Mouse (Mus musculus) right cerebral cortex, postnatal 14 days (tissue): ENCODE measurements around the gene C1ql1.
"Not testable (repeated sequence)": the region's sequence is repeated elsewhere in the genome, so short reads cannot be mapped to it uniquely, and the experiment has no call there.

Experiments used
- DNase-seq: peaks from one replicate; pipeline ENCODE4 v3.0.0; 2022

C1ql1 gene

GRCm38 (mm10) chr11:102946265-102946991 lies at the start of gene C1ql1:
TSS of gene C1ql1 (minus strand) at chr11:102946688.
- DNase-seq = peak; percentile 67

GRCm38 (mm10) chr11:102994952-102995351 lies 48.5 kb upstream of the C1ql1 start:
- DNase-seq = no peak

GRCm38 (mm10) chr11:102993420-102994029 lies 47.0 kb upstream of the C1ql1 start:
- no peak for DNase-seq

- DNase-seq = peak; percentile 82
Measured at GRCm38 (mm10) chr11:102992940-102993339, 46.5 kb upstream of the C1ql1 start.

GRCm38 (mm10) chr11:102991681-102992080 lies 45.2 kb upstream of the C1ql1 start:
- no peak for DNase-seq

- peak; percentile 52 for DNase-seq
Measured at GRCm38 (mm10) chr11:102990152-102990663, 43.7 kb upstream of the C1ql1 start.

- no peak for DNase-seq
Measured at GRCm38 (mm10) chr11:102989641-102990151, 43.2 kb upstream of the C1ql1 start.

- no peak for DNase-seq
Measured at GRCm38 (mm10) chr11:102985160-102985559, 38.7 kb upstream of the C1ql1 start.

GRCm38 (mm10) chr11:102984615-102985014 lies 38.1 kb upstream of the C1ql1 start:
- no peak for DNase-seq

GRCm38 (mm10) chr11:102984086-102984485 lies 37.6 kb upstream of the C1ql1 start:
- DNase-seq = no peak

- no peak for DNase-seq
Measured at GRCm38 (mm10) chr11:102981151-102981890, 34.8 kb upstream of the C1ql1 start.

GRCm38 (mm10) chr11:102978052-102978666 lies 31.7 kb upstream of the C1ql1 start:
- DNase-seq = no peak

GRCm38 (mm10) chr11:102975966-102976365 lies 29.5 kb upstream of the C1ql1 start:
- DNase-seq = not testable (repeated sequence)

- DNase-seq = no peak
Measured at GRCm38 (mm10) chr11:102972326-102972725, 25.8 kb upstream of the C1ql1 start.

- DNase-seq = no peak
Measured at GRCm38 (mm10) chr11:102971604-102972003, 25.1 kb upstream of the C1ql1 start.

GRCm38 (mm10) chr11:102964547-102965091 lies 18.1 kb upstream of the C1ql1 start:
- DNase-seq = no peak

- DNase-seq = no peak
Measured at GRCm38 (mm10) chr11:102963855-102964546, 17.5 kb upstream of the C1ql1 start.

- no peak for DNase-seq
Measured at GRCm38 (mm10) chr11:102963246-102963854, 16.9 kb upstream of the C1ql1 start.

- no peak for DNase-seq
Measured at GRCm38 (mm10) chr11:102962861-102963245, 16.4 kb upstream of the C1ql1 start.

- DNase-seq = no peak
Measured at GRCm38 (mm10) chr11:102961082-102961481, 14.6 kb upstream of the C1ql1 start.

GRCm38 (mm10) chr11:102958870-102959269 lies 12.4 kb upstream of the C1ql1 start:
- no peak for DNase-seq

- DNase-seq = no peak
Measured at GRCm38 (mm10) chr11:102958431-102958830, 11.9 kb upstream of the C1ql1 start.
